Mouse (Mus musculus): Measurements from ENCODE around the gene Ak8. TPM values are rescaled to one million over a fixed set of nuclear protein-coding genes. Genes with fewer than 3 reads are reported as not detected.

The Ak8 gene
- total and polyA plus RNA-seq, 3 experiments, result 0.38 to 9.3 (median 3.5) TPM

GRCm38 (mm10) chr2:28799575-28799974 lies 99.6 kb downstream of the Ak8 start:
- H3K9me3 ChIP-seq (replicated peaks), result no peaks in the 10 kb centered on the region
- ATAC-seq (ENCODE audit: extremely low read depth, insufficient number of reproducible peaks, low FRiP score, poor library complexity, severe bottlenecking), result no peak
- H3K4me3 ChIP-seq (ENCODE audit: low read depth, low read length), result no peak overlapping the region
- peaks cover 45% of the 10 kb centered on the region for H3K27me3 ChIP-seq (ENCODE audit: insufficient read depth, low read length)
- no peaks in the 10 kb centered on the region for H3K36me3 ChIP-seq (replicated peaks)
- no peak for DNase-seq (ENCODE audit: low spot score)
- TF ChIP-seq GATA1 (IDR thresholded peaks at IDR 0.05; ENCODE audit: borderline replicate concordance, low read length) (no peak), CTCF (IDR thresholded peaks at IDR 0.05; ENCODE audit: low read depth, low read length) (no peak), TAL1 (conservative IDR thresholded peaks at IDR 0.05; ENCODE audit: low read depth, low read length) (no peak), POLR2AphosphoS5 (IDR thresholded peaks at IDR 0.05; ENCODE audit: insufficient replicate concordance, low read depth, low read length) (no peak), GATA2 (IDR thresholded peaks at IDR 0.05; ENCODE audit: borderline replicate concordance, low read depth, low read length) (no peak)
- H3K4me1 ChIP-seq (ENCODE audit: insufficient read depth, low read depth, low read length), result peaks cover 8% of the 10 kb centered on the region

GRCm38 (mm10) chr2:28803406-28803805 lies 103.4 kb downstream of the Ak8 start:
- DNase-seq (ENCODE audit: low spot score) (no peak), ATAC-seq (ENCODE audit: extremely low read depth, insufficient number of reproducible peaks, low FRiP score, poor library complexity, severe bottlenecking) (no peak)
- Histone ChIP-seq H3K27me3 (ENCODE audit: insufficient read depth, low read length) (peaks cover 33% of the 10 kb centered on the region), H3K9me3 (replicated peaks) (no peaks in the 10 kb centered on the region), H3K4me3 (ENCODE audit: low read depth, low read length) (no peak overlapping the region), H3K4me1 (ENCODE audit: insufficient read depth, low read depth, low read length) (no peaks in the 10 kb centered on the region), H3K36me3 (replicated peaks) (no peaks in the 10 kb centered on the region)
- TF ChIP-seq CTCF (IDR thresholded peaks at IDR 0.05; ENCODE audit: low read depth, low read length), result no peak
- TF ChIP-seq GATA2 (IDR thresholded peaks at IDR 0.05; ENCODE audit: borderline replicate concordance, low read depth, low read length), result no peak
- no peak for TF ChIP-seq TAL1 (conservative IDR thresholded peaks at IDR 0.05; ENCODE audit: low read depth, low read length)
- TF ChIP-seq POLR2AphosphoS5 (IDR thresholded peaks at IDR 0.05; ENCODE audit: insufficient replicate concordance, low read depth, low read length), result no peak
- TF ChIP-seq GATA1 (IDR thresholded peaks at IDR 0.05; ENCODE audit: borderline replicate concordance, low read length), result no peak

- peaks cover 44% of the 10 kb centered on the region for H3K27me3 ChIP-seq (ENCODE audit: insufficient read depth, low read length)
- H3K4me1 ChIP-seq (ENCODE audit: insufficient read depth, low read depth, low read length), result no peaks in the 10 kb centered on the region
- DNase-seq (ENCODE audit: low spot score) (no peak), ATAC-seq (ENCODE audit: extremely low read depth, insufficient number of reproducible peaks, low FRiP score, poor library complexity, severe bottlenecking) (no peak)
- no peaks in the 10 kb centered on the region for H3K36me3 ChIP-seq (replicated peaks)
- no peak for TF ChIP-seq TAL1 (conservative IDR thresholded peaks at IDR 0.05; ENCODE audit: low read depth, low read length)
- H3K4me3 ChIP-seq (ENCODE audit: low read depth, low read length), result no peak overlapping the region
- H3K9me3 ChIP-seq (replicated peaks), result no peaks in the 10 kb centered on the region
Observed at GRCm38 (mm10) chr2:28808841-28809240, 108.9 kb downstream of the Ak8 start.

GRCm38 (mm10) chr2:28810260-28811013 lies 110.5 kb downstream of the Ak8 start:
- no peak for ATAC-seq (ENCODE audit: extremely low read depth, insufficient number of reproducible peaks, low FRiP score, poor library complexity, severe bottlenecking)
- TF ChIP-seq GATA2 (IDR thresholded peaks at IDR 0.05; ENCODE audit: borderline replicate concordance, low read depth, low read length) (no peak), TAL1 (conservative IDR thresholded peaks at IDR 0.05; ENCODE audit: low read depth, low read length) (no peak), GATA1 (IDR thresholded peaks at IDR 0.05; ENCODE audit: borderline replicate concordance, low read length) (no peak), CTCF (IDR thresholded peaks at IDR 0.05; ENCODE audit: low read depth, low read length) (no peak), POLR2AphosphoS5 (IDR thresholded peaks at IDR 0.05; ENCODE audit: insufficient replicate concordance, low read depth, low read length) (no peak)
- H3K27me3 ChIP-seq (ENCODE audit: insufficient read depth, low read length), result peaks cover 53% of the 10 kb centered on the region
- H3K4me1 ChIP-seq (ENCODE audit: insufficient read depth, low read depth, low read length), result no peaks in the 10 kb centered on the region
- no peaks in the 10 kb centered on the region for H3K36me3 ChIP-seq (replicated peaks)
- H3K9me3 ChIP-seq (replicated peaks), result no peaks in the 10 kb centered on the region
- H3K4me3 ChIP-seq (ENCODE audit: low read depth, low read length), result no peak overlapping the region
- no peak for DNase-seq (ENCODE audit: low spot score)

- H3K36me3 ChIP-seq (replicated peaks), result peaks cover 29% of the 10 kb centered on the region
- no peak for DNase-seq (ENCODE audit: low spot score)
- no peak overlapping the region for H3K4me3 ChIP-seq (ENCODE audit: low read depth, low read length)
- H3K27me3 ChIP-seq (ENCODE audit: insufficient read depth, low read length), result peaks cover 17% of the 10 kb centered on the region
- ATAC-seq (ENCODE audit: extremely low read depth, insufficient number of reproducible peaks, low FRiP score, poor library complexity, severe bottlenecking), result no peak
- no peaks in the 10 kb centered on the region for H3K9me3 ChIP-seq (replicated peaks)
- peaks cover 3% of the 10 kb centered on the region; the same call in 1 of the 2 replicates for H3K4me1 ChIP-seq (ENCODE audit: insufficient read depth, low read depth, low read length)
- TF ChIP-seq TAL1 (conservative IDR thresholded peaks at IDR 0.05; ENCODE audit: low read depth, low read length) (no peak), GATA1 (IDR thresholded peaks at IDR 0.05; ENCODE audit: borderline replicate concordance, low read length) (no peak), POLR2AphosphoS5 (IDR thresholded peaks at IDR 0.05; ENCODE audit: insufficient replicate concordance, low read depth, low read length) (no peak), CTCF (IDR thresholded peaks at IDR 0.05; ENCODE audit: low read depth, low read length) (no peak), GATA2 (IDR thresholded peaks at IDR 0.05; ENCODE audit: borderline replicate concordance, low read depth, low read length) (no peak)
Observed at GRCm38 (mm10) chr2:28818866-28819265, 118.9 kb downstream of the Ak8 start.

- DNase-seq (ENCODE audit: low spot score) (no peak), ATAC-seq (ENCODE audit: extremely low read depth, insufficient number of reproducible peaks, low FRiP score, poor library complexity, severe bottlenecking) (no peak)
- H3K36me3 ChIP-seq (replicated peaks), result peaks cover 98% of the 10 kb centered on the region
- no peaks in the 10 kb centered on the region for H3K27me3 ChIP-seq (ENCODE audit: insufficient read depth, low read length)
- H3K9me3 ChIP-seq (replicated peaks), result no peaks in the 10 kb centered on the region
- TF ChIP-seq GATA1 (IDR thresholded peaks at IDR 0.05; ENCODE audit: borderline replicate concordance, low read length), result no peak
- TF ChIP-seq CTCF (IDR thresholded peaks at IDR 0.05; ENCODE audit: low read depth, low read length), result no peak
- TF ChIP-seq POLR2AphosphoS5 (IDR thresholded peaks at IDR 0.05; ENCODE audit: insufficient replicate concordance, low read depth, low read length), result no peak
- no peak for TF ChIP-seq TAL1 (conservative IDR thresholded peaks at IDR 0.05; ENCODE audit: low read depth, low read length)
- TF ChIP-seq GATA2 (IDR thresholded peaks at IDR 0.05; ENCODE audit: borderline replicate concordance, low read depth, low read length), result no peak
- no peak overlapping the region for H3K4me3 ChIP-seq (ENCODE audit: low read depth, low read length)
- peaks cover 25% of the 10 kb centered on the region for H3K4me1 ChIP-seq (ENCODE audit: insufficient read depth, low read depth, low read length)
Observed at GRCm38 (mm10) chr2:28829265-28829664, 129.3 kb downstream of the Ak8 start.
